Mouse (Mus musculus) olfactory bulb, adult 2 months (tissue): ENCODE data around the gene Tnfsf11. TPM values are rescaled to one million over a fixed set of nuclear protein-coding genes. Genes with fewer than 3 reads are reported as not detected.

Source experiments
- H3K27ac ChIP-seq: fragments of 200-500 bp; 2 replicates; pipeline ENCODE4 v1.5.1; 2012; ENCODE audit warnings: low read depth, low read length; ENCODE audit not compliant: insufficient read depth
- H3K4me1 ChIP-seq: fragments of 200-500 bp; 2 replicates; pipeline ENCODE4 v1.6.1; 2012; ENCODE audit warnings: low read length; ENCODE audit not compliant: control insufficient read depth, insufficient read depth
- H3K4me3 ChIP-seq: fragments of 200-500 bp; 2 replicates; pipeline ENCODE4 v1.5.1; 2012; ENCODE audit warnings: mild to moderate bottlenecking, low read depth, low read length, moderate library complexity; ENCODE audit not compliant: insufficient read depth
- CTCF ChIP-seq: fragments of 200-500 bp; IDR thresholded peaks from 2 replicates; pipeline ENCODE4 v1.5.1; 2012; ENCODE audit warnings: low read depth, mild to moderate bottlenecking, low read length, moderate library complexity; ENCODE audit not compliant: insufficient read depth
- POLR2A ChIP-seq: fragments of 200-500 bp; IDR thresholded peaks from 2 replicates; pipeline ENCODE4 v1.6.1; 2012; ENCODE audit warnings: mild to moderate bottlenecking, low read depth, low read length, moderate library complexity; ENCODE audit not compliant: insufficient read depth
- WGBS: fragments of 180-500 bp; shearing (Covaris S2); methylation state at CpG from one replicate; pipeline ENCODE4 v1.1.7; 2018; 5-methylcytosine and 5-hydroxymethylcytosine counted together
- polyA plus RNA-seq: library from polyadenylated mRNA; stranded (reverse); fragments of >200 nt; gene quantifications from 2 replicates; pipeline ENCODE4 v1.2.4, GENCODE M21; 2012; ENCODE audit warnings: low replicate concordance; ENCODE audit not compliant: missing spikeins, insufficient read depth, insufficient read length

Gene Tnfsf11
- polyA plus RNA-seq, 1 experiment, result not detected

GRCm38 (mm10) chr14:78300914-78301313, 6.9 kb downstream of the Tnfsf11 start:
- TF ChIP-seq CTCF (no peak), POLR2A (no peak)
- no peaks in the 10 kb centered on the region; the same call in 1 of the 2 replicates for H3K4me1 ChIP-seq
- WGBS, result 89% methylated on average over 3 of the region's 3 CpGs
- no peak overlapping the region for H3K27ac ChIP-seq
- H3K4me3 ChIP-seq, result no peak overlapping the region

GRCm38 (mm10) chr14:78292687-78293086, 15.2 kb downstream of the Tnfsf11 start:
- Histone ChIP-seq H3K4me1 (peaks cover 9% of the 10 kb centered on the region), H3K4me3 (no peak overlapping the region), H3K27ac (no peak overlapping the region)
- TF ChIP-seq CTCF (no peak), POLR2A (no peak)
- WGBS, result 94% methylated on average over 7 of the region's 7 CpGs

- WGBS, result 54% methylated on average over 9 of the region's 9 CpGs
- H3K27ac ChIP-seq, result no peak overlapping the region
Measured at GRCm38 (mm10) chr14:78289912-78290523, 17.8 kb downstream of the Tnfsf11 start.

GRCm38 (mm10) chr14:78288903-78289302, 18.9 kb downstream of the Tnfsf11 start:
- peaks cover 13% of the 10 kb centered on the region for H3K4me1 ChIP-seq
- 37% methylated on average over 5 of the region's 5 CpGs for WGBS
- H3K4me3 ChIP-seq, result no peak overlapping the region
- H3K27ac ChIP-seq, result no peak overlapping the region
- TF ChIP-seq CTCF (no peak), POLR2A (no peak)

More at GRCm38 (mm10) chr14:78289912-78290523, 17.8 kb downstream of the Tnfsf11 start:
- Histone ChIP-seq H3K4me1 (peaks cover 13% of the 10 kb centered on the region), H3K4me3 (no peak overlapping the region)
- TF ChIP-seq POLR2A (no peak), CTCF (no peak)

- 34% methylated on average over 7 of the region's 7 CpGs for WGBS
- Histone ChIP-seq H3K4me1 (peaks cover 15% of the 10 kb centered on the region), H3K27ac (no peak overlapping the region), H3K4me3 (no peak overlapping the region)
- TF ChIP-seq POLR2A (no peak), CTCF (no peak)
Measured at GRCm38 (mm10) chr14:78287906-78288800, 19.7 kb downstream of the Tnfsf11 start.

- WGBS, result 62% methylated on average over 5 of the region's 5 CpGs
- H3K27ac ChIP-seq, result no peak overlapping the region
Measured at GRCm38 (mm10) chr14:78286011-78286548, 21.8 kb downstream of the Tnfsf11 start.

GRCm38 (mm10) chr14:78282490-78282889, 25.4 kb downstream of the Tnfsf11 start:
- H3K4me1 ChIP-seq, result peaks cover 15% of the 10 kb centered on the region
- TF ChIP-seq CTCF, result no peak
- no peak for TF ChIP-seq POLR2A
- no peak overlapping the region for H3K27ac ChIP-seq
- WGBS, result 7% methylated on average over 11 of the region's 11 CpGs
- no peak overlapping the region for H3K4me3 ChIP-seq

More at GRCm38 (mm10) chr14:78286011-78286548, 21.8 kb downstream of the Tnfsf11 start:
- Histone ChIP-seq H3K4me1 (peaks cover 23% of the 10 kb centered on the region), H3K4me3 (no peak overlapping the region)
- TF ChIP-seq CTCF (no peak), POLR2A (no peak)

GRCm38 (mm10) chr14:78276395-78276930, 31.4 kb downstream of the Tnfsf11 start:
- Histone ChIP-seq H3K4me1 (peaks cover 23% of the 10 kb centered on the region), H3K27ac (peak overlapping the region; percentile 5; the same call in 1 of the 2 replicates), H3K4me3 (no peak overlapping the region)
- 37% methylated on average over 18 of the region's 18 CpGs for WGBS
- no peak for TF ChIP-seq POLR2A
- no peak for TF ChIP-seq CTCF
